Mouse (Mus musculus): Measurements from ENCODE around the gene Cd200. TPM values are rescaled to one million over a fixed set of nuclear protein-coding genes. Genes with fewer than 3 reads are reported as not detected.
"Not testable (repeated sequence)": the region's sequence is repeated elsewhere in the genome, so short reads cannot be mapped to it uniquely, and the experiment has no call there.

Cd200 gene
- polyA plus RNA-seq, 1 experiment: 4.1 TPM

GRCm38 (mm10) chr16:45365353-45365752 lies 43.5 kb downstream of the Cd200 start:
- no peak overlapping the region for H3K4me3 ChIP-seq (ENCODE audit: insufficient read depth, low read length)
- TF ChIP-seq POLR2A (IDR thresholded peaks at IDR 0.05; ENCODE audit: low read depth, low read length) (no peak), CTCF (IDR thresholded peaks at IDR 0.05; ENCODE audit: borderline replicate concordance, insufficient read depth, low read length) (no peak)
- no peak overlapping the region for H3K27ac ChIP-seq (ENCODE audit: insufficient read depth, low read length)
- H3K4me1 ChIP-seq (ENCODE audit: control insufficient read depth, insufficient read depth, low read length): no peaks in the 10 kb centered on the region

- no peak for TF ChIP-seq POLR2A (IDR thresholded peaks at IDR 0.05; ENCODE audit: low read depth, low read length)
- TF ChIP-seq CTCF (IDR thresholded peaks at IDR 0.05; ENCODE audit: borderline replicate concordance, insufficient read depth, low read length): no peak
- no peaks in the 10 kb centered on the region for H3K4me1 ChIP-seq (ENCODE audit: control insufficient read depth, insufficient read depth, low read length)
- H3K4me3 ChIP-seq (ENCODE audit: insufficient read depth, low read length): no peak overlapping the region
- H3K27ac ChIP-seq (ENCODE audit: insufficient read depth, low read length): no peak overlapping the region
Observed at GRCm38 (mm10) chr16:45364627-45365026, 44.2 kb downstream of the Cd200 start.

GRCm38 (mm10) chr16:45363480-45364045 lies 45.3 kb downstream of the Cd200 start:
- H3K27ac ChIP-seq (ENCODE audit: insufficient read depth, low read length): no peak overlapping the region
- H3K4me3 ChIP-seq (ENCODE audit: insufficient read depth, low read length): no peak overlapping the region
- TF ChIP-seq CTCF (IDR thresholded peaks at IDR 0.05; ENCODE audit: borderline replicate concordance, insufficient read depth, low read length) (no peak), POLR2A (IDR thresholded peaks at IDR 0.05; ENCODE audit: low read depth, low read length) (no peak)
- H3K4me1 ChIP-seq (ENCODE audit: control insufficient read depth, insufficient read depth, low read length): no peaks in the 10 kb centered on the region

- no peak for TF ChIP-seq POLR2A (IDR thresholded peaks at IDR 0.05; ENCODE audit: low read depth, low read length)
- TF ChIP-seq CTCF (IDR thresholded peaks at IDR 0.05; ENCODE audit: borderline replicate concordance, insufficient read depth, low read length): no peak
- H3K4me1 ChIP-seq (ENCODE audit: control insufficient read depth, insufficient read depth, low read length): no peaks in the 10 kb centered on the region
- no peak overlapping the region for H3K27ac ChIP-seq (ENCODE audit: insufficient read depth, low read length)
- H3K4me3 ChIP-seq (ENCODE audit: insufficient read depth, low read length): no peak overlapping the region
Observed at GRCm38 (mm10) chr16:45361450-45361849, 47.4 kb downstream of the Cd200 start.

GRCm38 (mm10) chr16:45358441-45358840 lies 50.4 kb downstream of the Cd200 start:
- not testable (repeated sequence) for H3K4me3 ChIP-seq (ENCODE audit: insufficient read depth, low read length); H3K27ac ChIP-seq (ENCODE audit: insufficient read depth, low read length); H3K4me1 ChIP-seq (ENCODE audit: control insufficient read depth, insufficient read depth, low read length)

GRCm38 (mm10) chr16:45357134-45357533 lies 51.7 kb downstream of the Cd200 start:
- H3K4me3 ChIP-seq (ENCODE audit: insufficient read depth, low read length): no peak overlapping the region
- H3K4me1 ChIP-seq (ENCODE audit: control insufficient read depth, insufficient read depth, low read length): no peaks in the 10 kb centered on the region
- no peak overlapping the region for H3K27ac ChIP-seq (ENCODE audit: insufficient read depth, low read length)
- TF ChIP-seq POLR2A (IDR thresholded peaks at IDR 0.05; ENCODE audit: low read depth, low read length) (no peak), CTCF (IDR thresholded peaks at IDR 0.05; ENCODE audit: borderline replicate concordance, insufficient read depth, low read length) (no peak)

GRCm38 (mm10) chr16:45352875-45353274 lies 56.0 kb downstream of the Cd200 start:
- H3K27ac ChIP-seq (ENCODE audit: insufficient read depth, low read length): no peak overlapping the region
- H3K4me1 ChIP-seq (ENCODE audit: control insufficient read depth, insufficient read depth, low read length): no peaks in the 10 kb centered on the region
- TF ChIP-seq POLR2A (IDR thresholded peaks at IDR 0.05; ENCODE audit: low read depth, low read length) (no peak), CTCF (IDR thresholded peaks at IDR 0.05; ENCODE audit: borderline replicate concordance, insufficient read depth, low read length) (no peak)
- no peak overlapping the region for H3K4me3 ChIP-seq (ENCODE audit: insufficient read depth, low read length)

- no peak for TF ChIP-seq CTCF (IDR thresholded peaks at IDR 0.05; ENCODE audit: borderline replicate concordance, insufficient read depth, low read length)
- no peak for TF ChIP-seq POLR2A (IDR thresholded peaks at IDR 0.05; ENCODE audit: low read depth, low read length)
Observed at GRCm38 (mm10) chr16:45350767-45351166, 58.1 kb downstream of the Cd200 start.

GRCm38 (mm10) chr16:45349523-45350298 lies 59.1 kb downstream of the Cd200 start:
- Histone ChIP-seq H3K27ac (ENCODE audit: insufficient read depth, low read length) (no peak overlapping the region), H3K4me3 (ENCODE audit: insufficient read depth, low read length) (no peak overlapping the region), H3K4me1 (ENCODE audit: control insufficient read depth, insufficient read depth, low read length) (no peaks in the 10 kb centered on the region)
- TF ChIP-seq POLR2A (IDR thresholded peaks at IDR 0.05; ENCODE audit: low read depth, low read length) (no peak), CTCF (IDR thresholded peaks at IDR 0.05; ENCODE audit: borderline replicate concordance, insufficient read depth, low read length) (no peak)

More at GRCm38 (mm10) chr16:45350767-45351166, 58.1 kb downstream of the Cd200 start:
- no peaks in the 10 kb centered on the region for H3K4me1 ChIP-seq (ENCODE audit: control insufficient read depth, insufficient read depth, low read length)
- H3K4me3 ChIP-seq (ENCODE audit: insufficient read depth, low read length): no peak overlapping the region
- no peak overlapping the region for H3K27ac ChIP-seq (ENCODE audit: insufficient read depth, low read length)

GRCm38 (mm10) chr16:45348238-45348637 lies 60.6 kb downstream of the Cd200 start:
- H3K27ac ChIP-seq (ENCODE audit: insufficient read depth, low read length); H3K4me1 ChIP-seq (ENCODE audit: control insufficient read depth, insufficient read depth, low read length); H3K4me3 ChIP-seq (ENCODE audit: insufficient read depth, low read length): not testable (repeated sequence)
